In genomic region chr3:118036501-118036900, GRCm38 (mm10) we compare ENCODE assay signal across 20 mouse cellular contexts.
A peak's percentile ranks its signal among the peaks of the same experiment; 100 is the strongest.
DNase-seq lines count a peak whose midpoint lies in the region; TF ChIP-seq lines count a peak whose summit lies in the region.
"Had no signal": no experiment of that assay in that cellular context is flagged by ENCODE, and none has a peak within 500 bp of the region (broad histone marks: within the 10 kb centered on the region; RNA-seq: fewer than 3 reads in every experiment).

No protein-coding gene starts in this region.

- H3K4me3 ChIP-seq in gastrocnemius, adult 2 months = no peak overlapping the region
- no peak overlapping the region for H3K4me3 ChIP-seq in left cerebral cortex, adult 2 months
- H3K4me3 ChIP-seq: embryonic facial prominence, embryonic 10.5 days; forebrain, embryonic 13.5 days; heart, adult 2 months; heart, embryonic 15.5 days; hindbrain, embryonic 13.5 days had no signal

- no peak overlapping the region for H3K27ac ChIP-seq in gastrocnemius, adult 2 months
- H3K27ac ChIP-seq in left cerebral cortex, adult 2 months = no peak overlapping the region
- H3K27ac ChIP-seq: embryonic facial prominence, embryonic 10.5 days; forebrain, embryonic 13.5 days; heart, adult 2 months; heart, embryonic 15.5 days; hindbrain, embryonic 13.5 days; hindbrain, postnatal 0 days had no signal

- intact Hi-C loops in gastrocnemius, adult 2 months (cut with DNase I) = no loop called here
- intact Hi-C loops in left cerebral cortex, adult 2 months (cut with DNase I) = no loop called here

- peak; percentile 15 for DNase-seq in gastrocnemius, adult 2 months
- DNase-seq in gastrocnemius, postnatal 10 days = no peak
- DNase-seq in left cerebral cortex, adult 11 months (ENCODE audit: low spot score) = peak; percentile 6
- no peak for DNase-seq in left cerebral cortex, adult 2 months (ENCODE audit: extremely low spot score in 1 of 2, low spot score in 2 of 2)
- peak; percentile 75 for DNase-seq in brain, adult 2 months (ENCODE audit: low read depth, low spot score)
- DNase-seq in layer of hippocampus, adult 9-11 months = peak; percentile 52
- no peak for DNase-seq in thymus, postnatal 0 days (ENCODE audit: low spot score)
- DNase-seq: adrenal gland, adult 2 months; adrenal gland, postnatal 25 days; cerebellum, adult 2 months; cerebellum, postnatal 10 days; forebrain, postnatal 0 days; gastrocnemius, postnatal 14 days; heart, adult 2 months; heart, postnatal 14 days had no signal

- no peak for TF ChIP-seq CTCF in gastrocnemius, adult 2 months (IDR thresholded peaks at IDR 0.05)
- no peak for TF ChIP-seq CTCF in left cerebral cortex, adult 2 months (IDR thresholded peaks at IDR 0.05)

Comparison
In these comparisons a context has a peak if more than half of its experiments do, and no peak if none do; other contexts are left out.
1. DNase-seq: peak in gastrocnemius, adult 2 months (single experiment), left cerebral cortex, adult 11 months (single experiment), brain, adult 2 months (single experiment) and layer of hippocampus, adult 9-11 months (single experiment); none in gastrocnemius, postnatal 10 days (single experiment), left cerebral cortex, adult 2 months (0 of 2) and thymus, postnatal 0 days (single experiment).